Mouse (Mus musculus): ENCODE data around the gene Mvb12b. TPM values are rescaled to one million over a fixed set of nuclear protein-coding genes. Genes with fewer than 3 reads are reported as not detected.
A peak's percentile ranks its signal among the peaks of the same experiment; 100 is the strongest.

The Mvb12b gene
- polyA plus RNA-seq, 1 experiment = 133 TPM

DNA sequence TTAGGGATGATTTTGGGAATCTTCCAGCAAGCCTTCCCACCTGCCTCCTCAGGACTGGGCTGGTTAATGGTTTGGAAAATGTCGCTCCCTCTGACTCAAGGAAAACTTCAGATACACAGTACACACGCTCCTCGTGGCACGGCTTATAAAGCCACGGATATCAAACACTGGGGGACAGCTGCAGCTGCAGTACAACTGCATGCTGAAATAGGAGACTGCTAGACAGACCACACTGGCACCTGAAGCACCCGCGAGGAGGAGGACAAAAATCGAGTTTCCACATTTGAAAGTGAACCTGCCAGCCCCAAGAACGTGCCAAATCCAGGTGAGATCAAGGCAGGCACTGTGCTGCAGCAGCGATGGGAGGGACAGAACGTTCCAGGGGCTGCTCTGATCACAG is 82.1 kb downstream of the Mvb12b start:
- no peak for DNase-seq (ENCODE audit: low read depth)
- no peak for TF ChIP-seq POLR2A (IDR thresholded peaks at IDR 0.05; ENCODE audit: borderline replicate concordance, extremely low read depth, insufficient read depth, insufficient read length, poor library complexity, severe bottlenecking)
- no peak for TF ChIP-seq CTCF (IDR thresholded peaks at IDR 0.05; ENCODE audit: borderline replicate concordance, extremely low read depth, insufficient read depth, insufficient read length)

DNA sequence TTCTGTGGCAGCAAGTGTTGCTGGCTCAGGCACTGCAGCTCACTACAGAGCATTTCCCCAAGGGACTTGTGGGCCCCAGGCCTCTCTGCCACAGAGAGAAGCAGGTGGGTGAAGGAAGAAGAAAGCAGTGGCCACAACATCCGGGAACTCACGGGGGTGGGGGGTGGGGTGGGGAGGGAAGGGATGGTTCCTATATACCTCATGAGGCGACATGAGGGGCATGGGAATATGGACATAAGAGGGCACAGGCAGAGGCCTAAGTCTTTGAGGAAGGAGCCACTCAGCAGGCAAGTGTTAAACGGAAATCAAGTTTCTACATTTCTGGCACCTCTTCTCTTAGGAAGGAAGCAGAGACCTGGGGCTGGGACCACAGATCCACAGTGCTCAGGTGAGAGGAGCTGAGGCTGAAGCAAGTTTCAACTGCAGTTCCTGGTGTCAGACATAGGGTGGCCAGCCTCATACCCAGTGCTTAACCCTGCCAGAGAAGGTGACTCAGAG is 84.0 kb downstream of the Mvb12b start:
- no peak for DNase-seq (ENCODE audit: low read depth)
- TF ChIP-seq CTCF (IDR thresholded peaks at IDR 0.05; ENCODE audit: borderline replicate concordance, extremely low read depth, insufficient read depth, insufficient read length) (no peak), POLR2A (IDR thresholded peaks at IDR 0.05; ENCODE audit: borderline replicate concordance, extremely low read depth, insufficient read depth, insufficient read length, poor library complexity, severe bottlenecking) (no peak)

DNA sequence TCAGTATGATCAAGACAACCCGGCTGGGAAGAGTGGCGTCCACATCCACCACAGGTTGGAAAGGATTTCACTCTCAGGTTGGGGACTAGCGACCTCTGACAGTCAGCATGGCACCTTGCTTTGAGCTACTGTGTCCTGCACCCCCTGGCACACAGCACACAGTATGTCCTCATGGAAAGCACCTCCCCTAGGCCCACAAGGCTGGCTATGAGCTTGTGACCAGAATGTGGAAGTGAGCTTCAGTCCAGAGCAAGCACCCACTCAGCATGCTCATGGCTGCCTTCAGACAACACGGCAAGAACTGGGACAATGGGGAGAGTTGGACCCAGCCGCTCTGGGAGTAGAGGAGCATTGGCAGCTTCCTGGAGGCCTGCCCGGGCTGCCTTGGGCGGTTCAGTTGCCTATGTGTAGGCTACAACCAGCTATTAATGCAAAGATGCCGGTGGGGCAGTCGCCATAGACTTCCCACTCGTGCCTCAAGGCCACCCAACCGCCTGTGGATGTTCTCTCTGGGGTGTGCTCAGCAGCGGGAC is 84.6 kb downstream of the Mvb12b start:
- DNase-seq (ENCODE audit: low read depth) = peak; percentile 64
- no peak for TF ChIP-seq POLR2A (IDR thresholded peaks at IDR 0.05; ENCODE audit: borderline replicate concordance, extremely low read depth, insufficient read depth, insufficient read length, poor library complexity, severe bottlenecking)
- TF ChIP-seq CTCF (IDR thresholded peaks at IDR 0.05; ENCODE audit: borderline replicate concordance, extremely low read depth, insufficient read depth, insufficient read length) = no peak

DNA sequence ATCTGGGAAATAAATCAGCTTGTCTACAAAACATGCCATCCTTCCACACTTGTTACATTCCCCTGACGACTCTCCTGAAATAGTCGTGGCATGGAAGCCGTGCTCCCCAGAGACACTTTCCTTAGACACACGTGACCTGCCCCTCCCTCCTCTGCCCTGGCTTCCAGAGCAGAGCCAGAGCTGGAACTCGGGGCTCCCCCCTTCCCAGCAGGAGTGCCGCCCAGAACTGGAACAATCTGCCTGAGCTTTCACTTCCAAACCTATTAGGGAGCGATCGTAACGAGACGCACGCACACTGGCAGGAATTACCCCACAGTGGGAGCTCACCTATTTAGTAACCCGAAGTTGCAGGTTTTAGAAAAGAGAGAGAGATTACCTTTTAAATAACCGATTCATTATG is 86.0 kb downstream of the Mvb12b start:
- TF ChIP-seq POLR2A (IDR thresholded peaks at IDR 0.05; ENCODE audit: borderline replicate concordance, extremely low read depth, insufficient read depth, insufficient read length, poor library complexity, severe bottlenecking) (no peak), CTCF (IDR thresholded peaks at IDR 0.05; ENCODE audit: borderline replicate concordance, extremely low read depth, insufficient read depth, insufficient read length) (no peak)

DNA sequence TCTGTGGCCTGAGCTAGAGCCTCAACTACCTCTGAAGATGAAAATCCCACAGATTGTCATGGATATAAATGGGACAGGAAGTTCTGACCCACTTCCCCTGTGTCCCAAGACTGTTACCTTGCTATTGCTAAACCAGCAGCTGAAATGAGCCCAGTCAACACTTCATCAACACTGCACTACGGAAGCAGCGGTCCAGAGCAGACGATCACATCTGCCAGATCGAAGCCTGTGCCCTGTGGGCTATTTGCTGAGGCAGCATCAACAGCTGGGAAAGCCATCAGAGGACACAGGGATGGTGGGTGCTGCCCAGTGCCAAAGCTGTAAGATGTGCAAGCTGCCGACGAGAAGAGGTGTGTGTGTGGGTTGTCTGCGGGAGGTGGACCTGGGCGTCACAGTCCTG is 86.4 kb downstream of the Mvb12b start:
- DNase-seq (ENCODE audit: low read depth) = no peak
- no peak for TF ChIP-seq POLR2A (IDR thresholded peaks at IDR 0.05; ENCODE audit: borderline replicate concordance, extremely low read depth, insufficient read depth, insufficient read length, poor library complexity, severe bottlenecking)
- TF ChIP-seq CTCF (IDR thresholded peaks at IDR 0.05; ENCODE audit: borderline replicate concordance, extremely low read depth, insufficient read depth, insufficient read length) = no peak

More for the DNA sequence above, 86.0 kb downstream of the Mvb12b start:
- DNase-seq (ENCODE audit: low read depth) = no peak

DNA sequence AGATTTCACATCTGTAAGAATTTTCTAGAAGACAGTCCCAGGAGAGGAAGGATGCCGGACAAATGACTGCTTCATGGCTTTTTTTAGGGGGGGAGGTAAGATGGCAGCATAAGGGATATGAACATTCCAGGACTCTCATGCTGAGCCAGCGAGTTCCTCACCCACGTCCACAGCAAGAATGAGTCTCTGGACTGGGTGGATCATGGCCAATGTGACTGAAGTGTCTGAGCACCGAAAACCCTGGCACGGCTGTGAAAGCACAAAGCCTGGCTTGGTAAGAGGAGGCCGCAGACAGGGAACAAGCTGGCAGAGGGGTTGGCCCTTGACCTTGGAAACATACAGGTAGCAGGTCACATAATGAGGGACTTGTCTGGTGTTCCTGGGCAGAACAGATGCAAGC is 87.5 kb downstream of the Mvb12b start:
- TF ChIP-seq CTCF (IDR thresholded peaks at IDR 0.05; ENCODE audit: borderline replicate concordance, extremely low read depth, insufficient read depth, insufficient read length) = no peak
- no peak for TF ChIP-seq POLR2A (IDR thresholded peaks at IDR 0.05; ENCODE audit: borderline replicate concordance, extremely low read depth, insufficient read depth, insufficient read length, poor library complexity, severe bottlenecking)
- no peak for DNase-seq (ENCODE audit: low read depth)

DNA sequence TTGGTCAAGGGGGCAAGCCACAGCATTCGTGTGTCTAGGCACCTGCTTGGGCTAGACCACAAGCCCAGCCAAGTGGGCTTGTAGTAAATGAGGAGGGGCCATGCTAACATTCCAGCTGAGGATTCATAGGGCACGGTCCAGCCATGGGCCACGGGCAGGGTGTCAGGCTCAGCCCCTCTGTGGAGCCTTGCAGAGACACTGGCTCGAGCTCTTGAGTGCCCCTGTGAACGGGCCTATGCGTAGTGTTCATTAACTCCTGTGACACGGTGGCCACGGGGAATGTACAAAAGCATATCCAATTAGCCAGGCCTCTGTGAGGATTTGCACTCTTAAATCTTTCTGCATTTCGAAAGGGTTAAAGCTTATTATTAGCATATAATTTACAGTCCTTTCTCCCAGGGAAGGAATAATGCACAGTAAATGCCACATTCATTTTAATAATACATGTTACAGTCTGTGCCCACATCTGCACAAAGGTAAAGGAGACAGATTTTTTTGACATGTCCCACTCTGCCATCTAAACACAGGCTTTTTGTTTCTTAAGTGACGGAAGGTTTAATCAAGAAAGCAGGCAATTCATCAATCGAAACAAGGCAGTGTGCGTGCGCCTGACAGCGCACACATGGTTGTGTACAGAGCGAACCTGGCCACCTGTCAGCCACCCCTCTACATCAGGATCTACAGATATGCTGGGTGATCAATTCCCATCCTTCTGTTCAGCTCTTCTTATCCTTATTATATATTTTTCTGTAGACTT is 91.9 kb downstream of the Mvb12b start:
- peak; percentile 73 for DNase-seq (ENCODE audit: low read depth)
- TF ChIP-seq POLR2A (IDR thresholded peaks at IDR 0.05; ENCODE audit: borderline replicate concordance, extremely low read depth, insufficient read depth, insufficient read length, poor library complexity, severe bottlenecking) = no peak
- TF ChIP-seq CTCF (IDR thresholded peaks at IDR 0.05; ENCODE audit: borderline replicate concordance, extremely low read depth, insufficient read depth, insufficient read length) = no peak

DNA sequence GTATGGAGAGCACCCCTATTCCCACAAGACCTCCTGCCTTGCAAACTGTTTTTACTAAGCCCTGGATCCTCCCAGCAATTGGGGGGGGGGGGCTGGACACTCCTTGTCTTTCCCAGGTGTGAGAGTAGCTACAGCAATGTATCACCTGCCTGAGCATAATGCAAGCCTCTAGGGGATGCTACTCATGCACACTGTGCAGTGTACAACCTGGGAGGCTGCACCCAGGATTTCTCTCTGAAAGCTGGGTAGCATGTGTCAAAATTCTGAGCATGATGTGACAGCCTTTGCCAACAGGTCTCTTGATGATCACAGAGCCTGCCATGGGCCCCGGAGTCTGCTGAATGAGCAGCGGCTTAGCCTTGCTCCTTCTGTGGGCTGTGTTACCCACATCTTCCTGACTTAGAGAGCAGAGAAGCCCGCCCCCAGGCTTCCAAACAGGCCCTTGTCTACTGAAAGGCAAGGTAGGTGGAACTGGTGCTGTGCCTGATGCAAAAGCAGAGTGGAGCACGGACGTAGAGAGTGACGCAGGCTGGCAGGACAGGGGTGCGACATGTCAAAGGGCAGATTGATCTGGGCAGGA is 92.7 kb downstream of the Mvb12b start:
- TF ChIP-seq POLR2A (IDR thresholded peaks at IDR 0.05; ENCODE audit: borderline replicate concordance, extremely low read depth, insufficient read depth, insufficient read length, poor library complexity, severe bottlenecking) (no peak), CTCF (IDR thresholded peaks at IDR 0.05; ENCODE audit: borderline replicate concordance, extremely low read depth, insufficient read depth, insufficient read length) (no peak)
- peak; percentile 49 for DNase-seq (ENCODE audit: low read depth)

DNA sequence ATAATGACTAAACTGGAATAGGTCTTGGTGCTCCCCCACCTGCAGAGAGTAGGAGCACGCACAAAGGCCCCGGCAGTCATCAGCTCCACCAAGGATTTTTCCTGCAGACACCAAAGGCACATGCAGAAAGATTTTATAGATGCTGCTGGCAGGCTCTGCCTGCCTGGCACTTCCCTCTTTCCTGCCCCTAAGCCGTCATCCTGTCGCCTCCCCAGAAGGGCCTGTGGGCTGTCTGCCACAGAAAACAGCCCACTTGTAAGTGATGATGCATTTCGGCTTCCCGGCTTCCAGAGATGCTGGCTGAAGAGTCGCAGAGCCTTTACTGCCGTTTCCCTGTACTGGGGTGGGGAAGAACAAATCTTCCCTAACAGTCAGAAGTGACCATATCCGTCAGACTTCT is 93.3 kb downstream of the Mvb12b start:
- TF ChIP-seq POLR2A (IDR thresholded peaks at IDR 0.05; ENCODE audit: borderline replicate concordance, extremely low read depth, insufficient read depth, insufficient read length, poor library complexity, severe bottlenecking) = no peak
- TF ChIP-seq CTCF (IDR thresholded peaks at IDR 0.05; ENCODE audit: borderline replicate concordance, extremely low read depth, insufficient read depth, insufficient read length) = no peak
- peak; percentile 85 for DNase-seq (ENCODE audit: low read depth)

DNA sequence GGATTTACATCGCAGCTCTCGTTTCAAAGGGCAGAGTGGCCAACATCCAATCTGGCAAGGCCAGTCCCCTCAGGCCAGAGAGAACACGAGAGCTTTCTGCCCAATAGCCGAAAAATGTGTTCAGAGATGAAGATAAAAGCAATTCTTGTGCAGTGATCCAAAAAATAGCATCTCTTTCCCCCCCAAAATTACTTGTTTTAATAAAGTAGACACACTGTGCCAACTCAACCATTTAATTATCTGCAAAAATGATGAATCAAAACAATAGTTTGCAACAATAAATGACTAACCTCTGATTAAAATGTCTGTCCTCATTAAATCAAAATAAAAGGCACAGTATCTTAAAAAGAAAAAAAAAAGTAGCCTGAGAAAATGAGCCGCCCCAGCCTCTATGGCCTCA is 97.4 kb downstream of the Mvb12b start:
- DNase-seq (ENCODE audit: low read depth) = no peak
- no peak for TF ChIP-seq POLR2A (IDR thresholded peaks at IDR 0.05; ENCODE audit: borderline replicate concordance, extremely low read depth, insufficient read depth, insufficient read length, poor library complexity, severe bottlenecking)
- no peak for TF ChIP-seq CTCF (IDR thresholded peaks at IDR 0.05; ENCODE audit: borderline replicate concordance, extremely low read depth, insufficient read depth, insufficient read length)

DNA sequence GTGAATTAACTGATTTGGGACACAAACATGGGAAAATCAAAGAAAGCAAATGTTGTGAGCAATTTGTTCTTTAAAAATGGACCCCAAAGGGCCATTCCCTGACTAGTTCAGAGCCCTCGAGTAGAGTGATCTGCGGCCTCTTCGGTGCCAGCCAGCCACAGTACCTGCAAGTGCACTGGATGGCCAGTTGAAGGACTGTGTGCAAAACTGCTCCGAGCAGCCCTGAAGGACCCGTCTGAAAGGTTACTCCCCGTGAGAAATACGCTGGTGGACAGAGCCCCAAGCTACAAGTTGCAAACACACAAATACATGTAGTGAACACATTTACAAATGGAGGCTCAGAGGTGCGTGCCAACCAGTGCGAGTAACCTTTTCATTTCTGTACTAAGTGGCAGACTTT is 98.0 kb downstream of the Mvb12b start:
- DNase-seq (ENCODE audit: low read depth) = peak; percentile 66
- TF ChIP-seq POLR2A (IDR thresholded peaks at IDR 0.05; ENCODE audit: borderline replicate concordance, extremely low read depth, insufficient read depth, insufficient read length, poor library complexity, severe bottlenecking) (no peak), CTCF (IDR thresholded peaks at IDR 0.05; ENCODE audit: borderline replicate concordance, extremely low read depth, insufficient read depth, insufficient read length) (no peak)
